Mouse (Mus musculus) embryonic fibroblast, embryonic 13.5 days (primary cell): ENCODE results near the gene Klhdc8b. TPM values are rescaled to one million over a fixed set of nuclear protein-coding genes. Genes with fewer than 3 reads are reported as not detected.

ENCODE experiments used
- H3K27ac ChIP-seq: 2 replicates; pipeline ENCODE4 v1.5.1; 2012; ENCODE audit warnings: low read length, control low read depth, inconsistent platforms; ENCODE audit not compliant: insufficient read depth
- H3K4me1 ChIP-seq: 2 replicates; pipeline ENCODE4 v1.6.1; 2011; ENCODE audit warnings: low read length; ENCODE audit not compliant: control insufficient read depth, insufficient read depth
- H3K4me3 ChIP-seq: 2 replicates; pipeline ENCODE4 v1.5.1; 2011; ENCODE audit warnings: mild to moderate bottlenecking, control low read depth, low read length; ENCODE audit not compliant: insufficient read depth
- CTCF ChIP-seq: IDR thresholded peaks from 2 replicates; pipeline ENCODE4 v1.5.1; 2011; ENCODE audit warnings: mild to moderate bottlenecking, control low read depth, low read length, moderate library complexity, borderline replicate concordance; ENCODE audit not compliant: insufficient read depth
- POLR2A ChIP-seq: IDR thresholded peaks from 2 replicates; pipeline ENCODE4 v1.6.1; 2011; ENCODE audit warnings: low read depth, mild to moderate bottlenecking, control low read depth, low read length, moderate library complexity
- polyA plus RNA-seq: library from polyadenylated mRNA; stranded (reverse); fragments of >200 nt; gene quantifications from 2 replicates; pipeline ENCODE4 v1.2.4, GENCODE M21; 2011; ENCODE audit warnings: low read depth; ENCODE audit not compliant: missing spikeins, insufficient read length

The Klhdc8b gene
- polyA plus RNA-seq, 1 experiment: 8.3 TPM

DNA sequence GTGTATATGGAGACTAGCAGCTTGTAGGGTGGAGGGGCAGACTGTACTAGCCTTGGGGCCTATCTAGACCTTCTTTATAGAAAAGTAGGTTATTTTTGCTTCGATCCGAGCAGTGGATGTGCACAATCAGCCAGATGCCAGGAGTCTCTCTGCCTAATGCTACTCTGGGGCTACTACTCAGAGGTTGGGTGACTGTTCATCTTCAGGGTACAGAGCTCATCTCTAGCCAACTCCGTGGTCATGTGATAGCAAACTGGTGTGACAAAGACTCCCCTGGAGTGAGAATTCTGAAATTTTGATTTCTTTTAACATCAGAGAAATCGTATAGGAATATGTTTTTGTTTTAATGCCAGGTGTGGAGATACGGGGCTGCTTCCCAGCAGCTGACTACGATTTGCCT, 8.5 kb downstream of the Klhdc8b start:
- Histone ChIP-seq H3K27ac (peak overlapping the region; percentile 16; the same call in 1 of the 2 replicates), H3K4me1 (no peaks in the 10 kb centered on the region; the same call in 1 of the 2 replicates), H3K4me3 (peak overlapping the region; percentile 1; the same call in 1 of the 2 replicates)
- TF ChIP-seq POLR2A: no peak
- no peak for TF ChIP-seq CTCF

DNA sequence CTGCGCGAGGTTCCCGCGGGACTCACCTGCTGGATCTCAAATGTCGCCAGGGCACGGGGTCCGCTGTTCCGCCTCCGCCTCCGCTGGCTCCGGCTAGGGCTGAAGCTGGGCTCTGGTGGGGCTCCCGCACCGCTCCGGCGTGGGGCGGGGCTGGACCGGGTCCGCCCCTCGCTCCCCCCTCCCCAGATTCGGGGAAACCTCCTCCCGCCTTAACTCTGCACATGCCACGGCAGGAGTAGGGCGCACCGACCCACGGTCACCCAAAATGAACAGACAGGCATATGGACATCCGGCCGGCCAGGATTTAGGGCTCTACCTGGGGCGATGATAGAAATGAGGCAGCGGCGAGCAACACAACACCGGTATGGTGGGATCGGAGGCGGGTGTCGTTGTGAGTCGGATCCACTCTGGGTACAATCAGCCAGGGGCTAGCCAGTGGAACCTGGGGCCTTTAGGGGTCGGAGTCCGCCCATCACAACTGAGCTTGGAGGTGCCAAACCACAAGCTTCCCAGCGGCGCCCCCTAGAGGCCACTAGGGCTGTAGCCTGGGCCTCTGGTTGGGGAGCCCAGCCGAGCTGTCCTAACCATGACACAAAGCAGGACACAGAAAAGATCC, 9.0 kb downstream of the Klhdc8b start:
- Histone ChIP-seq H3K4me1 (no peaks in the 10 kb centered on the region; the same call in 1 of the 2 replicates), H3K27ac (no peak overlapping the region), H3K4me3 (peak overlapping the region; percentile 51)
- TF ChIP-seq CTCF (0 out of 2 replicates have a peak, but pooled peaks have one; percentile 44), POLR2A (peak; percentile 52)

DNA sequence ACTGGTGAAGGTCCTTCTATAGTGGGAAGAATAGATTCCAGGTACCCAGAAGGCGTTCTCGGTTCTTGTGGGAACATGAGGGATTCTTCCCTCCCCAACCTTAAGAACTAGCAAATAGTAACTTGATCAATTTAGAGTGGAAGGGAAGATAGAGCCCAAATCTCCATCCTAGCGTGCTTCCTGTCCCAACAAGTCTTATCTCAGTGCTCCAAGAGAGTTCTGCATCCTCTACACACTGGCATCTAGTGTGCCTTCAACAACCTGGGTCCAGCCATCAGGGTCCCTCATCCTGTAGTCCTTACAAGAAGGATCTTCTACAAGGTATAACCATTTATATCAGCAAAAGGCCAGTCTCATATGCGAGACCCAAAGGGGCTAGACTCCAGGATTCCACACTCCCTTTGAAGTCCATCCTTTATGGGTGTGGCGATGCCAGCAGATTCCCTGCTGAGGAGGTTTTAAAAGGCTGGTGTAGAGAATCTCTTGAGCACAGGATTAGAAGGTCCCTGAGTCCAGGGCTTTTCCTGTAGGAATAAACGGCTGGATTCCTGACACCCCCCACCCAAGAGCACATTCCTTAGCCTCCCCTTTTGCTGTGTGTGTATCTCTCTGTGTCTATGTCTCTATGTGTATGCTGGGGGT, 9.7 kb downstream of the Klhdc8b start:
- Histone ChIP-seq H3K27ac (no peak overlapping the region), H3K4me1 (no peaks in the 10 kb centered on the region; the same call in 1 of the 2 replicates), H3K4me3 (peak overlapping the region; percentile 51)
- no peak for TF ChIP-seq POLR2A
- TF ChIP-seq CTCF: no peak

DNA sequence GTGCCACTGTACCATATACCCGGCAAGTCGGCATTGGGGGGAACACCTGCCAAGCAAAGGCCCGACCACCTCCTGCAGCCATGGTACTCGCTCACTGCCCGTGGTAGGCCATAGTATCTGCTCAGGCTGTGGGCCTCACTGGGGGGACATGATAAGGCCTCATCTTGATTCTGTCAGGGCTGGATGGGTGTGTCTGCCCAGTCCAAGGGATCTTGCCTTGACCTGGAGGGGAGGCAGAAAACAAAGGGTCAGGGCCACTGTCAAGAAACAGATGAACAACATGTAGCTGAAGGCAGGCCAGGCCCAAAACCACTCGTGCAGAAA, 10.2 kb downstream of the Klhdc8b start:
- H3K27ac ChIP-seq: no peak overlapping the region
- TF ChIP-seq CTCF: no peak
- no peak overlapping the region for H3K4me3 ChIP-seq
- H3K4me1 ChIP-seq: no peaks in the 10 kb centered on the region; the same call in 1 of the 2 replicates

DNA sequence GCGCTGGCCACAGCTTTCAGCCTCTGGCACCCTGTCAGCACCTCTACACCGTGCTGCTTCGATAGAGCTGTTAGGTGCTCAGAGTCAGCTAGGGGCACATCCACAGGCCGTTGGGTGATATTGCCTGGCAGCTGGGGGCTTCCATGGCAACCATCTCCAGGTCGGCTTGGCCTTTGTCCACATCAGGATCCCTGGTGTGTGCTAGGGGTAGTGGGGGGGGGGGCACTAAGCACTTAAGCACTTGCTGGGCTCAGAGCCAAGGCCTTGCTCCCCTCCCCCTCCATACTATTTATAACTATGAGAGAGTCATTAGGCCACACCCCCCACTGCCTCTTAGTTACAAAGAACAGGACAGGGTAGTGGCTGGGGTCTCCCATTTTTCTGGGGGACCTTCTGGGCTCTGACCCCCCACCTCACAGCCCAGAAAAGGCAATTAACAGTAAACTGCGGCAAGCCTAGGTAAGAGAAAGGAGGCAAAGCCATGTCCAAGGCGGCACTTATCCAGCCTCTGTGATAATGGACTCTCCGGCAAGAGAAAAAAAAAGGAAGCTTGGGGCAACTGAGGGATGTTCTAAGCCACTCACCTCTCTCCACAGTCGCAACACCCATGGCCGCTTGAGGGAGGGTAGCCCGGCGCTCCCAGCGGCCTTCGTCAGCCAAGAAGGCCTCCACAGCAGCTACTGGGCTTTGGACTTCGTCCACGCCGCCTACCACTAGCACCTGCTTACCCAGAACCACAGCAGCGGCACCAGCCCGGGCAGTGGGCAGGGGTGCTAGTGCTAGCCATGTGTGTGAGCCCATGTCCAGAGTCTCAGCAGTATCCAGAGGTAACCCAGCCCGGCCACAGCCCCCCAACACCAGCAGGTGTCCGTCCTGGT, 10.8 kb downstream of the Klhdc8b start:
- H3K4me3 ChIP-seq: no peak overlapping the region
- TF ChIP-seq CTCF (no peak), POLR2A (no peak)
- H3K27ac ChIP-seq: no peak overlapping the region

DNA sequence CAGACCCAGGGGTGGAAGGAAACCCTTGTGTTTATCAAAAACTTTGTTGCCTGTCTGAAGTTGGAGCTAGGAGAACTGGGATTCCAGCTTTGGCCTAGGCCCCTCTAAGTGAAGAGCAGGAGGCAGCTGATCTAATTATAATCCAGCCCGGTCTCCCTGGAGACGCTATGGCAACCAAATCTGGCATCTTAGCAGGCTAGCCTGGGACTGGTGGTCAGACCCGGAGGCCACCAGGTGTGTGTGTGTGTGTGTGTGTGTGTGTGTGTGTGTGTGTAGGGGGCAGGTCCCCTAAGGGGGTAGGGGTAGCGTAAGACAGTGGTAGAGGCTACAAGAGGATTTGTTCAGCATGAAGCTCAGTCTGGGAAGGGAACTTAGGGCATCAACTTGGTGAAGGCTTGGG, 11.5 kb downstream of the Klhdc8b start:
- H3K4me3 ChIP-seq: no peak overlapping the region

More for the DNA sequence above, 10.8 kb downstream of the Klhdc8b start:
- no peaks in the 10 kb centered on the region; the same call in 1 of the 2 replicates for H3K4me1 ChIP-seq

DNA sequence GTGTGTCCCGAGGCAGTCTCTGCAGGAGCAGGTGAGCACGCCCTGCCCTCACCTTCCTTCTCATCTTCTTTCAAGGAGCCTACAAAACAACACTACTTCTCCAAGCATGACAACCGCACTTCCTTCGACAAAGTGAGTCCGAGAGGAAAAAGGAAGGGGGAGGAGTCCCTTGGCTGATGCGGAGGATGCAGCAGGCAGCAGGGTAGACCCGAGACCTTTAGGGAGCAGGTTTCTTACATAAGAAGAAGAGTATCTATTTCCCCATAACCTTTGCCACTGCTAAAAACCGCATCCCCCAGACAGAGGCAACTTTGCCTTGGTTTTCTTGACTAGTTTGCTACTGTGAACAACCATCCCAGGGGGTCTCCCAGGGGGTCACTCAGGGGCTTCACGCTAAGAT, 16.3 kb downstream of the Klhdc8b start:
- Histone ChIP-seq H3K27ac (no peak overlapping the region), H3K4me1 (no peaks in the 10 kb centered on the region; the same call in 1 of the 2 replicates), H3K4me3 (no peak overlapping the region)
- no peak for TF ChIP-seq POLR2A
- no peak for TF ChIP-seq CTCF

More for the DNA sequence above, 11.5 kb downstream of the Klhdc8b start:
- Histone ChIP-seq H3K4me1 (no peaks in the 10 kb centered on the region; the same call in 1 of the 2 replicates), H3K27ac (no peak overlapping the region)
- TF ChIP-seq POLR2A (no peak), CTCF (no peak)

DNA sequence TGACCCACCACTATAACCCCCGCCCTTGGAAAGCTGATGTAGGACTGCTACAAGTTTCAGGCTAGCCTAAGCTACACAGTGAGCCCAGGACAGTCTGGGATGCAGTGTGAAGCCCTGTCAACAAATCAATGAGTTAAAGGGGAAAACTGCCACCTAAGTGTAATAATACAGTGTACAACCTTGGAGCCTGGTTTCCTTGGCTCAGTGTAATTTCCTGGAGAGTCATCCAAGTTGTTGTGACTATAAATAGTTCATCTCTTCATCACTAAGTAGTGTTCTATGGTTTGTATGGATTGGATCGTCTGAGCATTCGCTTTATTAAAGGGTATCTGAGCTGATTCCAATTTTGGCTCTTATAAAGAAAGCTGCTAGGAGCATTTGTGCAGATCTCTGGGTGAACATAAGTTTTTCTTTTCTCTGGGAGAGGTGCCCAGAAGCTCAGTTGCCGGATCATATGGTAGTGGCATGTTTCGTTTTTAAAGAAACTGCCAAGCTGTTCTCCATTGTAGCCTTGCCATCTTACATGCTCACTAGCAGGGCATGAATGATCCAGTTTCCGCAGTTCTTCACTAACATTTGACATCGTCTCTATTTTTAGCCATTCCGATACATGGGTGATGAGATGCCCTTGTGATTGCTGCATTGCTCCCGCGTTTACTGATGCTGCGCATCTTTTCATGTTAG, 20.0 kb downstream of the Klhdc8b start:
- Histone ChIP-seq H3K27ac (no peak overlapping the region), H3K4me1 (no peaks in the 10 kb centered on the region; the same call in 1 of the 2 replicates), H3K4me3 (no peak overlapping the region)
- no peak for TF ChIP-seq POLR2A
- no peak for TF ChIP-seq CTCF

DNA sequence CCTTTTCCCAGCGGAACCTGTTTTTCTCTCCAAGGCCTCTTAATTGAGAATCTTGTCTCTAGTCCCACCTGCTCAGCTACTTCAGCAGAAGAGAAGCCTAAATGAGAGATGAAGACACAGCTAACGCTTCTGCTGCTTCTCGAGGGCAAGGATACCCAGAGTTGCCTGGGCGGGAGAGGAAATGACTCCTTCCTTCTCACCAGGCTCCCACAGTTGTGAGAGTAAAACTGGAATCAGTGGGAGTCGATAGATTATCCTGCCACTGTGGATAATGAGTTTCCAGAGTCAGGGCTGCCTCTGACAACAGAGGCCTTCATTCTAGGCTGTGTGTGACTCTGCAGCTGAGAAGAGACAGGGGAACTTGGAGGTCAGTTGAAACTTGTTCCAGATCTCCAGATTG, 20.9 kb downstream of the Klhdc8b start:
- Histone ChIP-seq H3K4me3 (no peak overlapping the region), H3K27ac (no peak overlapping the region), H3K4me1 (no peaks in the 10 kb centered on the region; the same call in 1 of the 2 replicates)
- no peak for TF ChIP-seq CTCF
- TF ChIP-seq POLR2A: no peak
